Mouse (Mus musculus) midbrain, embryonic 14.5 days (tissue): Measurements from ENCODE around the gene 1700011L22Rik. TPM values are rescaled to one million over a fixed set of nuclear protein-coding genes. Genes with fewer than 3 reads are reported as not detected.

Source experiments
- ATAC-seq: fragments of 200-750 bp; cut with Nextera tagmentation; 2 replicates; pipeline ENCODE4 v1.8.0; 2017; ENCODE audit warnings: moderate number of reproducible peaks, moderate library complexity; ENCODE audit not compliant: low FRiP score, low TSS enrichment
- DNase-seq: peaks from one replicate; pipeline ENCODE4 v3.0.0-alpha.2; 2015
- H3K27ac ChIP-seq: fragments of 300-500 bp; sonication (generic); replicated peaks from 2 replicates; pipeline ENCODE4 v1.5.1; 2014; ENCODE audit warnings: mild to moderate bottlenecking, low read depth, low read length, moderate library complexity
- H3K27me3 ChIP-seq: fragments of 300-500 bp; sonication (generic); 2 replicates; pipeline ENCODE4 v1.6.1; 2014; ENCODE audit warnings: low read length, control low read depth, mixed read lengths; ENCODE audit not compliant: control insufficient read depth, insufficient read depth
- H3K36me3 ChIP-seq: fragments of 300-500 bp; sonication (generic); 2 replicates; pipeline ENCODE4 v1.6.1; 2014; ENCODE audit warnings: low read length, control low read depth; ENCODE audit not compliant: control insufficient read depth, insufficient read depth
- H3K4me1 ChIP-seq: fragments of 300-500 bp; sonication (generic); 2 replicates; pipeline ENCODE4 v1.6.1; 2014; ENCODE audit warnings: mild to moderate bottlenecking, antibody characterized with exemption, low read length, control low read depth; ENCODE audit not compliant: control insufficient read depth, insufficient read depth
- H3K4me2 ChIP-seq: fragments of 300-500 bp; sonication (generic); 2 replicates; pipeline ENCODE4 v1.6.1; 2014; ENCODE audit warnings: mild to moderate bottlenecking, low read length, moderate library complexity
- H3K4me3 ChIP-seq: fragments of 300-500 bp; sonication (generic); replicated peaks from 2 replicates; pipeline ENCODE4 v1.5.1; 2014; ENCODE audit warnings: low read depth, low read length
- H3K9ac ChIP-seq: fragments of 300-500 bp; sonication (generic); replicated peaks from 2 replicates; pipeline ENCODE4 v1.6.1; 2014; ENCODE audit warnings: mild to moderate bottlenecking, low read length, moderate library complexity
- H3K9me3 ChIP-seq: fragments of 300-500 bp; sonication (generic); 2 replicates; pipeline ENCODE4 v1.6.1; 2016; ENCODE audit warnings: low read length, control low read depth, mixed read lengths; ENCODE audit not compliant: control insufficient read depth
- WGBS: fragments of 180-500 bp; shearing (Covaris S2); extraction: QIAGEN DNeasy Blood & Tissue Kit; methylation state at CpG from one replicate; pipeline ENCODE4 v1.1.7; 2014; 5-methylcytosine and 5-hydroxymethylcytosine counted together
- polyA plus RNA-seq: library from polyadenylated mRNA; unstranded; fragments of >200 nt; fragmentation: Nextera tagmentation; extraction: Ambion mirVana; gene quantifications from 2 replicates; pipeline ENCODE4 v1.2.1, GENCODE M21; 2014

Gene 1700011L22Rik
- polyA plus RNA-seq, 1 experiment from 2014 or later = not detected

DNA sequence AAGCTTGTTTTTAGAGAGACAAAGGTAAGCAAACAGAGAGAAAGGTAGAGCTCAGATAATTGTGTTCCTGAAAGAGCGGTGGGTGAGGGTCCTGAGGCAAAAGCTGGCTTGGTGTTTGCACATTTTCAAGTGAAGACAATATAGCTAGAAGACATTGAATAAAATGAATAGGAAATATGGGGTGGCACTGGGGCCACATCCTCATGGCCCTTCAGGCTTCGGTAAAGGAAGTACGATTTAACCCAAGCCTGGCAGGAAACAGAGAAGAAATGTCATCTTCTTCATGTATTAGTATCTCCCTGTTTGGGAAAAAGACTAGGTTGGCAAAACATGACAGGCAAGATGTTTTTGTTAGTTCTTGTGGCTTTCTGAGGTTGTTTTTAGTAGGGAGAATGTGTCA lies 22.3 kb downstream of the 1700011L22Rik start:
- H3K9me3 ChIP-seq = peaks cover 7% of the 10 kb centered on the region; the same call in 1 of the 2 replicates
- WGBS = 95% methylated on average over 3 of the region's 3 CpGs
- no peak overlapping the region for H3K4me2 ChIP-seq
- H3K27me3 ChIP-seq = no peaks in the 10 kb centered on the region
- no peak for DNase-seq
- ATAC-seq = no peak
- H3K9ac ChIP-seq = no peak overlapping the region
- H3K4me3 ChIP-seq = no peak overlapping the region
- no peaks in the 10 kb centered on the region for H3K4me1 ChIP-seq
- no peaks in the 10 kb centered on the region for H3K36me3 ChIP-seq
- no peak overlapping the region for H3K27ac ChIP-seq

DNA sequence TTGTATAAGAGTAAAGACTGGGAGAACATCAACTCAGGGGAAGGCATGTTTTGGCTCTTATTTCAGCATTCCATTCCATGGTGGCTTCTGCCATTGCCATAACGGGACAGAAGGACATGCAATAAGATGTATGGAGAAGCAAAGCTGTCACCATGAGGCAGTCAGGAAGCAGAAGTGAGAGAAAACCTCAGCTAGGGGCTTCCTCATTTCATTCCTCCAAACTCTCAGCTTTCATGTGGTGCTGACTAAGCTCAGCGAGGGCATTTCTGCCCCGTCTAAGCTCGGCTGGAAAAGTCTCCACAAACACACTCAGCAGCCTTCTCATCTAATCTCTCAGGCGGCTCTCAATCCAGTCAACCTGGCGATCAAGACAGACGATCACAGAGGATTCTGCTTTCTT lies 22.8 kb downstream of the 1700011L22Rik start:
- H3K27ac ChIP-seq = no peak overlapping the region
- H3K9me3 ChIP-seq = peaks cover 7% of the 10 kb centered on the region; the same call in 1 of the 2 replicates
- no peak for ATAC-seq
- WGBS = 91% methylated on average over 7 of the region's 7 CpGs
- no peak overlapping the region for H3K4me3 ChIP-seq
- no peak overlapping the region for H3K4me2 ChIP-seq
- no peak for DNase-seq
- H3K36me3 ChIP-seq = no peaks in the 10 kb centered on the region
- H3K27me3 ChIP-seq = no peaks in the 10 kb centered on the region
- no peaks in the 10 kb centered on the region for H3K4me1 ChIP-seq
- H3K9ac ChIP-seq = no peak overlapping the region

DNA sequence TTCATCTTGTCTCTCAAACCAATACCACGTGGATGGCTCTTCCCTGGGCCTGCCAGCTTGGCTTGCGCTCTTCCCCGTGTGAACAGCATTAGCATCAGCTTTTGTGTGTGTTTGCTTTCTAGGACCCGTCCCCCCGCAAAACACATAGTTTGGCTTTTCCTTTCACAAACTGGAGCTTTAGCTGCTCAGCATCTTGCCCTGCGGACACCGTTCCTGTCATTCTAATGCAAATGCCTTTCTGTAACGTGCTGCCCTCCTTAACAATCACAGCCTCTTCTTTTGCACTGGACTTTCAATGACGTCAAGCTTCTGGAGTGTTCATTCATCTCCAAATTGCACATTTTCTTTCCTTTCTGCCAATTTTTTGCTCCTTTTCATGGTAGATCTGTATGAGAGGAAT lies 24.0 kb downstream of the 1700011L22Rik start:
- 23% methylated on average over 9 of the region's 9 CpGs for WGBS
- DNase-seq (no peak), ATAC-seq (no peak)
- no peak overlapping the region for H3K9ac ChIP-seq
- H3K4me3 ChIP-seq = no peak overlapping the region
- no peaks in the 10 kb centered on the region for H3K27me3 ChIP-seq
- peaks cover 7% of the 10 kb centered on the region; the same call in 1 of the 2 replicates for H3K9me3 ChIP-seq
- no peaks in the 10 kb centered on the region for H3K36me3 ChIP-seq
- no peaks in the 10 kb centered on the region for H3K4me1 ChIP-seq
- H3K4me2 ChIP-seq = no peak overlapping the region
- H3K27ac ChIP-seq = no peak overlapping the region

DNA sequence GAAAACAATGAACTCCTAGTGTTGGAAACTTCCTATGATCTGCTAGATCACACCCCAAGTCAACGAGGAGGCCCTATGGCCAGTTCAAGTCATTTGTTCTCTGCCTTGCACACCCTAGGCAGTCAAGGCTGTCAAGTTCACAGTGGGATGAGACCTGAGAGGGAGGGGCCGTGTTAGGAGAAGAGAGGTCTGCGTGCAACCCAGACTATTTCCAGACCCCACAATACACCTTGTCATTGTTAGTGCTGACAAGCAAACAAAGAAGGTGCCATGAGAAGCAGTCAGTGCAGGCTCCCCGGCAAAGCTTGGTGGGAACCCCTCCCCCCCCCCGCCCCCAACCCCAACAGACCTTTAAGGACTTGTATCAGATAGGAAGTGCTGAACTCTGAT lies 25.6 kb downstream of the 1700011L22Rik start:
- 67% methylated on average over 5 of the region's 5 CpGs for WGBS
- H3K9ac ChIP-seq = no peak overlapping the region
- no peak for DNase-seq

DNA sequence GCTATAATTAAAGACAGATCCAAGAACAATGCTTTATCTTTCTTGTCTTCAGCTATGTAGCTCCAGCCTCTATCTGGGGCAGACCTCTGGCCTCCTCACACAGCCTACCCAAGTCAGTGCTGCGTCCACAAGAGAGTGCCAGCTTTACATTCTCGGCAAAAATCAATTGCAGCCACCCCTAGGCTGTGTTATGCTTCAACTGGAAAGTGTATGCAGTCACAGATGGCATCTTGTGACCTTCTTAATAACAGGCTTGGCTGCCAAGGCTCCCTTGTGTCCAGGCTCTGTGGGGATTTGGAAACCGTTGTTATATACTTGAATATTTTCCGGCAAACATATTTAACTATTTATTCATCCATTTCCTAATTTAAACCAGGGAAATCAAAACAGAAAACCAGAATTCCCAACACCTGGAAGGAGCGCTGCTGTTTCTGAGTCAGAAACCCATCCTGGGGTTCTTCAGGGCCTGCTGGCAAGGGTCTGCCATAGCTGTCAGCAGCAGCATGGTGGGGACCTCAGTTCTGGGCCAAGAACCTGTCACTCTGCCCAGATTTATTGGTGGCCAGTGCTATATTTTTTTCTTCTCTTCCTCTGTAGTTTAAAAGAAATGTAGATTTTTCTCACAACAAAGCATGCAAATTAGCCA lies 26.1 kb downstream of the 1700011L22Rik start:
- WGBS = 67% methylated on average over 5 of the region's 5 CpGs
- Histone ChIP-seq H3K4me3 (no peak overlapping the region), H3K4me2 (no peak overlapping the region), H3K27me3 (no peaks in the 10 kb centered on the region), H3K27ac (no peak overlapping the region), H3K4me1 (no peaks in the 10 kb centered on the region), H3K9ac (no peak overlapping the region), H3K9me3 (peaks cover 7% of the 10 kb centered on the region; the same call in 1 of the 2 replicates), H3K36me3 (no peaks in the 10 kb centered on the region)
- DNase-seq (peak; percentile 4), ATAC-seq (no peak)

More for the DNA sequence above, 25.6 kb downstream of the 1700011L22Rik start:
- H3K27ac ChIP-seq = no peak overlapping the region
- no peak for ATAC-seq
- H3K36me3 ChIP-seq = no peaks in the 10 kb centered on the region
- no peak overlapping the region for H3K4me2 ChIP-seq
- no peak overlapping the region for H3K4me3 ChIP-seq
- no peaks in the 10 kb centered on the region for H3K27me3 ChIP-seq
- no peaks in the 10 kb centered on the region for H3K4me1 ChIP-seq
- H3K9me3 ChIP-seq = peaks cover 7% of the 10 kb centered on the region; the same call in 1 of the 2 replicates

DNA sequence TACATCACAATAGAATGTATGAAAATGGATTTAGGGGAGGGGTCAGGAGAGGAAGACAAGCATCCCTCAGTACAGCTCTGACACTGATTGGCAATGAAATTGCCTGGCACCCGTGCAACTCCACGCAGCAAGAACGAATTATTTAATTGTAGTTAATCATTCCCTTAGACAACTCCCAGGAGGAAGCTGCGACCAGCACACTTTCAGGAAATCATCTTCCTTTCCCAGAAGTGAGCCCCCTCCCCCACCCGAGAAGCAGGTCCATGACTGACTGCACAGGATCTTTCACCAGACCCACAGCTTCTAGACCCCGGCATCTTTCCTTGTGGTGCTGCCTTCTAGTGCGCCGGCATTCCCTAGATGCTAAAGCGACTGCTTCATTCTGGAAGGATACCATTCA lies 36.7 kb downstream of the 1700011L22Rik start:
- Histone ChIP-seq H3K4me2 (no peak overlapping the region), H3K36me3 (no peaks in the 10 kb centered on the region), H3K27ac (no peak overlapping the region), H3K4me1 (peaks cover 22% of the 10 kb centered on the region), H3K9me3 (no peaks in the 10 kb centered on the region), H3K4me3 (no peak overlapping the region), H3K9ac (no peak overlapping the region), H3K27me3 (no peaks in the 10 kb centered on the region)
- peak; percentile 10 for DNase-seq
- WGBS = 65% methylated on average over 9 of the region's 9 CpGs
- ATAC-seq = no peak

DNA sequence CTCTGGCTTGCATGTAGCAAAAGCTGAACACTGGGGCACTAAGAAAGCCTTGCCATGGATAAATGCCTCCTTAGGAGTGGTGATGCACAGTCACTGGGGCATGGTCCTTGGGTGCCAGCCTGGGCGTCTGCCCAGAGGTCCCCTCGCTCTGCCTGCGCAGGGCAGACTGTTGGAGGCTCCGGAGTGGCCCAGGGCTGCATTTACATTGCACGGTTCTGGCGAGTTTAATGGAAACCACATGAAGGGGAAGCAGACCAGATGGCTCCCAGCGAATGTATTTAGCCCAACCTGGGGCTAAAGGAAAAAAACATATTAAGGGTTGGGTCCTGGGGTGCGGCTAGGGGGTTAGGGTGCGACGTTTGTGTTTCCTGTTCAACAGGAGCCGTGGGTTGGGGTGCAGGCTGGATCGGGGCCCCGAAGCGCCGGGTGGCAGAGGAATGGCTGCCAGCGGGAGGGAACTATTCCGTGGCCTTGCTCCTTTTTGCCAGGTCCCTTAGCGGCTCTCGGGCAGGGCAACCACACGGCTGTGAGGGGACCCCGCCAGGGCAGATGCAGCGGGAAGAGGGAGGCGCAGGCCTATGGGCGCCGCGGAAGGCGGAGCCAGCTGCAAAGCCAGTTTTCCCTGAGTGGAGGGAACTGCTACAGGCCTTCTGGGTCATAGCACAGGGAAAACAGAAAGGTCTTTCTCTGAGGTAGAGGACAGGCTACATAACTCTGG lies 38.6 kb downstream of the 1700011L22Rik start:
- WGBS = 5% methylated on average over 27 of the region's 27 CpGs
- Histone ChIP-seq H3K9me3 (no peaks in the 10 kb centered on the region), H3K4me2 (peak overlapping the region; percentile 69), H3K27ac (peak overlapping the region; percentile 67; the same call in 1 of the 2 replicates), H3K9ac (peak overlapping the region; percentile 57), H3K27me3 (no peaks in the 10 kb centered on the region), H3K4me1 (peaks cover 22% of the 10 kb centered on the region), H3K36me3 (no peaks in the 10 kb centered on the region), H3K4me3 (peak overlapping the region; percentile 35)
- peak; percentile 74 for DNase-seq
- ATAC-seq = peak; percentile 77

DNA sequence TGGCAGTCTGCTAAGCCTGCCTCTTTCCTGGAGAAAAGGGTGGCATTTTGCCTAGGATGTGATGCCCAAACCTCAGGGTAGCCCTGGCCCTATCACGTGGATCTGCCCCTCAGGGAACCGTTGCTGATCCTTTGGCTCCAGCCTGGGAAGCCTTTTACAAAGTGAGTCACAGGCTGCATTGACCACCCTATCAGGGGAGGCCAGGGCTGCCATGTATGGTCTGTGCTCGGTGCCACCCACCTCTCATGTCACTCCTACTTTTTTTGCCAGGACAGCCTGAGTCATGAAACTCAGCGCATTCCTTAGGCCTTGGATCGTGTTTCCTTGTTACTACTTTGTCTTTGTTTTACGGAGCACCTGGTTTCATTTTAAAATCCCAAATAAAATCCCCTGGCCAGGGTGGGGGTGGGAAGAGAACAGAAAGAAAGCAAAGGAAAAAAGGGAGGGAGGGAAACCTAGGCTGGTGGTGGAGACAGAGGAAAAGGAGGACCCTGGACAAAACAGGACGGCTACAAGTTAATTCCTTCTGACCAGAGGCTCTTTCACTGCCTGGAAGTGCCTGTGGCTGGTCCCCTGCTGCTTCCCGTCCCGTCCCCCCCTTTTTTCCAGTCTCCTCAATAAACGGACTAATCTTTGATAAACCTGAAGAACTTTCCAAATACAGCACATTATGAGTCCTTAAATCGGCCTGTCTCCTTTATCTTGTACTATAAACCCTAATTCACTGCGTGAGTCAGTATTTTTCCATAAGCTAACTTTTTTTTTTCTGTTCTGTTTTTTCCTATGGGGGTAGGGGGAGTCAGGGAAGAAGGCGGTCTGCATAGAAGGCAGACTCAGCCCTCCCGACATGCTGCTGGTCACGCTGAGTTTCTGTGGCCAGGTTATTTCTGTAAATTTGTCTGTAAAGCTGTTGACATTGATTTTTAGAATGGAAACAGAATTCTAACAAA lies 39.4 kb downstream of the 1700011L22Rik start:
- DNase-seq = peak; percentile 52
- H3K27ac ChIP-seq = 0 out of 2 replicates have a peak overlapping the region, but pooled peaks have one; percentile 67
- WGBS = 11% methylated on average over 15 of the region's 15 CpGs

More for the DNA sequence above, 39.4 kb downstream of the 1700011L22Rik start:
- Histone ChIP-seq H3K9ac (peak overlapping the region; percentile 57; the same call in 1 of the 2 replicates), H3K27me3 (no peaks in the 10 kb centered on the region), H3K4me2 (peak overlapping the region; percentile 69), H3K4me1 (peaks cover 22% of the 10 kb centered on the region), H3K36me3 (no peaks in the 10 kb centered on the region), H3K9me3 (no peaks in the 10 kb centered on the region), H3K4me3 (no peak overlapping the region; the same call in 1 of the 2 replicates)
- no peak for ATAC-seq
